Mouse (Mus musculus): ENCODE data around the gene Fnbp1. TPM values are rescaled to one million over a fixed set of nuclear protein-coding genes. Genes with fewer than 3 reads are reported as not detected.

Fnbp1 gene
- total RNA-seq, 2 experiments from 2014 or later = 48.6 to 60.9 TPM

DNA sequence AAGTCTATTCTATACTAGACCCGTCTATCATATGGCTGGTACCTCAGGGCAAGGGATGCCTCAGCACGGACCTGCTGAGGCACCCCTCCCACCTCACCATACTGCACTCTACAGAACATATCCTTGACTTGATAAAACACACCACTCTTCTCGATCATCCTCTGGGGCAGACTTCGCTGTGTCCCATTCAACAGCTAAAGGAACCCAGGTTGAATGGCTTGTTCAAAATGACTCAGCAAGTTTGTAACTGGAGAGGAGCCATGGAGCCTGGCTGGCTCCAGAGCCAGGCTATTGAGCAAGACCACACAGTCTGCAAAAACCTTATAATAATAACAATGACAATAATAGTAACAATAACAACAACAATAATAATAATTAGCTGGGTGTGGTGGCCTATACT, 13.9 kb downstream of the Fnbp1 start:
- intact Hi-C loops (cut with DNase I) = no loop called here
- peak; percentile 58 to 64 for DNase-seq

DNA sequence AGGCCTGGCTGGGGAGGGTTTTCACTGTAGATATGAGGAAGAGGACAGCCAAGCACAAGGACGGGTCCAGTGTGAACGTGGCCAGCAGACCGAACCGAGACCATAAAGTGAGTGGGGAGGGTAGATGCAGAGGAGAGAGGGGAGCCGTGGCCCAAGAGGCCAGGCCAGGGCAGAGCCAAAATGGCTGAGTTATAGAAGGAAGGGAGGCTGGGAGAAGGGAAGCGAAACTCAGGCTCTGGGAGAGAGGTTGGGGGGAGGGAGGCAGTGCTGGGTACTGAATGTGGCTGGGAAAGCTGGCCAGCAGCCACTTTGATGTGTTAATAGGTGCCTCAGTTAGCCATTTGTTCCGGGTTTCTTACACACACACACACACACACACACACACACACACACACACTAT, 14.6 kb downstream of the Fnbp1 start:
- intact Hi-C loops (cut with DNase I) = no loop called here
- DNase-seq = no peak

DNA sequence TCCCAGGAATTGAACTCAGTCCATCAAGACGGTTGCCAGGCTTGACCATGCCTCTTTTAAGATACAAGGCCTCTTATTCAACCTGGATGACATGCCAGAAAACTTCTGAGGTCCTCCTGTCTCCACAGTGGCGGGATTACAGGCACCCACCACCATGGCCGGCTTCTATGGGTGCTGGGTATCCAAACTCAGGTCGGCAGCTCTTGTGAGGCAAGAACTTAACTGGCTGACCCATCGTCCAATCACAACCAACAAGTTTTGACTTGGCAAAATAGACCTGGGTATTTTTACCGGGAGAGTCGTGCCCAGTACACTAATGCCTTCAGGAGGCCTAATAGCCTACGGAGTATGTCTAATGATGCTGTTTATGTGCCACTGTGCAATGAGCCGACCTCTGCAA, 15.8 kb downstream of the Fnbp1 start:
- no peak for DNase-seq
- intact Hi-C loops (cut with DNase I) = no loop called here

DNA sequence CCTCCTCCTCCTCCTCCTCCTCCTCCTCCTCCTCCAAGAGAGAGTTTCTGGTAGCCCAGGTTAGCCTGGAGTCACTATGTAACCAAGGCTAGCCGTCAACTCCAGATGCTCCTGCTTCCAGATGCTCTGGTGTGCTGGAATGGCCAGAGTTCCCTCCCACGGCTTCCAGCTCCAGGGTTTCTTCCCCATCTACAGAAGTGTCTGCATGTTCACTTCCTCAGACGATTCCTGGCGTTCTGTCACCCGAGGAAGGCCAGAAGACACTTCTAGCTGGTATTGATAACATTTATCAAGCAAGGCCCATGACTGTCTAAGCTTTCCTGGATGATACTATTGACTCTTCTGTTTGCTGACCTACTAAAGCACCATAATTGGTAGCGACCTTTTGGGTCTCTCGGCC, 16.7 kb downstream of the Fnbp1 start:
- intact Hi-C loops (cut with DNase I) = no loop called here

DNA sequence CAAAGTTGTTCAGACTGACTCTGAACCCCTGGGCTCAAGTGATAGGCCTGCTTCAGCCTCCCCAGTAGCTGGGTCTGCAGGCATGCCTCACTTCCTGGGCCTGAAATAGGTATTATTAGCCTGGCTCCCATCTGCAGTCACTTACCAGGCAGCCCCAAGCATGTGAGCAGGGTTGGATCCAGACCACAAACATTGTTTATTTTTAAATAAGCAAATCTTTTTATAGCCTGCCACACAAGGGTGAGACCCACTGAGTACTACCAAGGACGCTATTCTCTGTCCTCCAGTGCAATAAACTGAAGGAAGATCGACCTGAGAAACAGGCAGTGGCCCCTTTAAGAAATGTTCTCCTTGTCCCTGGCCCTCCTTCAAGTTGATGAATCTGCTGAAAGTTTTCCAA, 17.1 kb downstream of the Fnbp1 start:
- intact Hi-C loops (cut with DNase I) = no loop called here

More for the DNA sequence above, 16.7 kb downstream of the Fnbp1 start:
- no peak for DNase-seq

DNA sequence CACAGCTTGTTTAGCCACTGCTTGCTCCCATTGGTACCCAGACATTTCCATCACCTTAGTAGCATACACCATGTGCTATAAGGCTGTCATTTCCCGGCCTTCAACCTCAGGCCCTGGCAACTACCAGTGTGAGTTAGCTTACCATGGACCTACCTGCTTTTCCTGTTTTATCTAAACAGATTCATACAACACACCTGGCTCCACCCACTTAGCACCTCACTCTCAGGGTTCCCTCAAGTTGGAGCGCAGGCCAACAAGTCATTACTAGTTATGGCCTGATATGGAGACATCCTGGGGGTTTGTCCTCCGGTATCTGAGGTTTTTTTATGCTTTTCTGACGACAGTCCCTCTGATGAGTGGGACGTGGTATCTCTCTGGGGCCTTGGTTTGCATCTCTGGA, 18.3 kb downstream of the Fnbp1 start:
- no peak for DNase-seq
- intact Hi-C loops (cut with DNase I) = no loop called here

More for the DNA sequence above, 17.1 kb downstream of the Fnbp1 start:
- peak in 1 of 2 experiments; percentile 53 for DNase-seq

DNA sequence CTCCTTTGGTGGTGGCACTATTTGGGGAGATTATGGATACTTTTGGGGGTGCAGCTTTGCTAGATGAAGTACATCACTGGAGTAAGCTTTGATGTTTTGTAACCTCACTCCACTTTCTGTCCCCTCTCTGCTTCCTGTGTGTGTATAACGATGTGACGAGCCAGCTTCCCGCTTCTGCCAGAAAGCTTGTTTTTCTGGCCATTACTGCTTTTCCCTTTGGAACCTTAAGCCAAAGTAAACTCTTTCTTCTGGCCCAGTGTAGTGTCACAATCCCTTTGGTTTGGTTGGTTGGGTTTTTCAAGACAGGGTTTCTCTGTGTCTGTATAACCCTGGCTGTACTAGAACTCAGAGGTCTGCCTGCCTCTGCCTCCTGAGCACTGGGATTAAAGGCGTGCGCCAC, 19.0 kb downstream of the Fnbp1 start:
- no peak for DNase-seq
- intact Hi-C loops (cut with DNase I) = no loop called here

DNA sequence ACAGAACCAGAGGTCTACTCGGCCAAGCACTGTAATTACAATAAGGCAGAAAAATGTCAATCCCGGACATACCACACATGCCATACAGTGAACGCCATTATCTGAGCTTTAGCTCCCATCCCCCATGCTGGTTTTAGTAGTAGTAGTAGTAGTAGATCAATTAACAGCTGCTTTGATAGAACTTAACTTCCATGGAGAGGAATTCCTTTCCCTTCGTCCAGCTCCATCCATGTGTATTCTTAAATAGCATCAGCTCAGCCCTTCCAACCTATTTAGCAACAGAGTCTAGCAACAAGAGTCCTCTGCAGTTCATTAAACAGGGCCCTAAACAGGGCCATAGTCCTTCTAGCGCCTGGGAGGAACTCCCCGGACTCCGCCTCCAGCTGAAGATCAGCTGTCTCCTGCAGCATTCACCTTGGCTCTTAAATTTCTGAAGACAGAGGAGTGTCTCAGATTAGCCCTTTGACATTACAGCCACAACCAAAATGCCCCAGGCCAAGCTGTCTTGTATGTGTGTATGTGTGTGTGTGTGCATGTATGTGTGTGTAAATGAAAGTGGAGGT, 20.6 kb downstream of the Fnbp1 start:
- intact Hi-C loops (cut with DNase I) = no loop called here
- DNase-seq = no peak

DNA sequence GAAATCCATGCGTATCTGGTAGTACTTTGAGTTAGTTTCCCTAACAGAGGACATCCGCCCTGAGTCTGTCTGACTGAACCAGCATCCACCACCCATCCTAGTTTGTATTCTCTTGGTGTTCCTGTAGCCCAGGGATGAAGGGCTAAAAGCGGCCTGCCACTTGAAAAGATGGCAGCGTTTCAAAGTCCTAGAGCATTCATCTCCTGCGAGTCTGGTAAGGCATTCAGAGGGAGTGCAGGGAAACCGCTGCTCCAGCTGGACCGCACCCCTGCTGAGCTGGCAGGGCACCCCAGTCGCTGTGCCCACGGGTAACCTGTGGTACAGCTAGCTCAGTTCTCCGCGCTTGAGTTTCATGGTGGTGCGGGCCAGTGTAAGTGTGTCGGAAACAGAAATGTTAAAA, 22.0 kb downstream of the Fnbp1 start:
- intact Hi-C loops (cut with DNase I) = no loop called here
- peak; percentile 82 to 89 for DNase-seq

DNA sequence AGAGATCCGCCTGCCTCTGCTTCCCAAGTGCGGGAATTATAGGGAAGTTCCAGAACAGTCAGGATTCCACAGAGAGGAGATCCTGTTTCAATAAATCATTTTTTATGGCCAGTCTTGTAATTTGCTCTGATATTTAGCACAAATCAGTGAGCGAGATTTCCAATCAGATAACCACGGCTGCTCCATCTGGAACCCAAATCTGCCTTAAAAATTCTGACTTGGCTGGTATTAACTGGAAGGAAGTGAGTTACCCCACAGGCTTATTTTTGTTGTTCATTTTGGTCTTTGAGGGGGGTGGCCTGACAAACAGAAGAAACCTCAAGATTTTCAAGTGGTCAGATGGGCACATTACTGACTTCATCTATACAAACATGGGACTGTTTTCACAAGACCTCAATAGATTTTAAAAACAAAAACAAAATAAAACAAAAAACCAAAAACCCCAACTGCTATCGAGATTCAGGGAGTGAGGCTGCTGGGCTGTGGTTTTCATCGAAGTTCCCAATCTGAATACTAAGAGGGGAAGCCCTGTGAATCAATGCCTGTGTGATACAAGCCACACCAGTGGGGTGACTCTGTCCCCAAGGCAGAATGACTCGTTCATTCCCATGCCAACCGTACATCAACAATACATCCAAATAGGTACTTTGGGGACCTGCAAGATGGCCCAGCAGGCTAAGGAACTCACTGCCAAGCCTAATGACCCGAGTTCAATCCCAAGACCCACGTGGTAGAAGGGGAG, 23.0 kb downstream of the Fnbp1 start:
- intact Hi-C loops (cut with DNase I) = no loop called here
- DNase-seq = no peak

DNA sequence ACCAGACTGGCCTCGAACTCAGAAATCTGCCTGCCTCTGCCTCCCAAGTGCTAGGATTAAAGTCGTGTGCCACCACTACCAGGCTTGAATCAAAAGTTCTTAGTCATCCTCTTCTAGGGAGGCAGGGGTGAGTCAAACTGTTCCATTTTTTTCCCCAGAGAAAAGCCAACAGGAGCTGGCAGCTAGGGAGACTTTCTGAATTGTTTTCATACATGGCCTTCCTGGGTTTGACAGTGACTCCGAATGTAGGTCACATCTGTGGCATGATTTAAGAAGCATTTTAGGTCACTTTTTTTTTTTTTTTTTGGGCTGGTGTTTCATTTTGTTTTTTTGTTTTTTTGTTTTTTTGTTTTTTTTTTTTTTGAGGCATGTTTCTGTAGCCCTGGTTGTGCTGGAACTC, 23.6 kb downstream of the Fnbp1 start:
- intact Hi-C loops (cut with DNase I) = no loop called here
- no peak for DNase-seq

DNA sequence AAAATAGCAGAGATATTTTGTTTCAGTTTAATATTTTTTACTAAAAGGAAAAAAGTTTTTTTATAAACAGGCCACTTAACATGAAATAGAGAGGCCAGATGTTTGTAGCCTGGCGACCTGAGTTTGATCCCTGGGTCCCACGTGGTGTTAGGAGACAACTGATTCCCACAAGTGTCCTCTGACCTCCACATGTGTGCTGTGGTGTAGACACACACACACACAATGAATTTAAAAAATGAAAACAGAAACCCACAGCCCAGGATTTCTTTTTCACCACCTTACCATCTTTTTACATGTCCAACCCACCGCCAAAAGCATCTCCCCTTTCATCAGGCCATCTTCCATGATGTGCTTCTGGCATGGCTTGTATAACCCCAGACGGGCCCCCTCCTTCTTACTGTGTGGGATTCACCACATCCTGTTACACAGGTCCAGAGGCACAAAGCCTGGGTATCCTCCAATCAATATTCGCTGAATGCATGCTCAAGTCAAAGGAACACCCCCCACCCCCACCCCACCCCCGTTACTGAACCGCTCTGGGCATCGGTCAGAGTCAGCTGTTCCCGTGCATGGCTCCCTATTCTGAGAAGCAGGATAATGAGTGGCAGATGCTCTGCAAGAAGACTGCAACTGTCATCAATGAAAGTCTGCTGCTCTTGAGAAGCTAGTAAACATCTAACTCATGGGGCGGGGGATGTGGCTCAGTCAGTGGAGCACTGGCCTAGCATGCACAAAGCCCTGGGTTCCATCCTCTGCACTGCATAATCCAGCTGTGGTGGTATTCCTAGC, 25.7 kb downstream of the Fnbp1 start:
- no peak for DNase-seq
- intact Hi-C loops (cut with DNase I) = no loop called here

DNA sequence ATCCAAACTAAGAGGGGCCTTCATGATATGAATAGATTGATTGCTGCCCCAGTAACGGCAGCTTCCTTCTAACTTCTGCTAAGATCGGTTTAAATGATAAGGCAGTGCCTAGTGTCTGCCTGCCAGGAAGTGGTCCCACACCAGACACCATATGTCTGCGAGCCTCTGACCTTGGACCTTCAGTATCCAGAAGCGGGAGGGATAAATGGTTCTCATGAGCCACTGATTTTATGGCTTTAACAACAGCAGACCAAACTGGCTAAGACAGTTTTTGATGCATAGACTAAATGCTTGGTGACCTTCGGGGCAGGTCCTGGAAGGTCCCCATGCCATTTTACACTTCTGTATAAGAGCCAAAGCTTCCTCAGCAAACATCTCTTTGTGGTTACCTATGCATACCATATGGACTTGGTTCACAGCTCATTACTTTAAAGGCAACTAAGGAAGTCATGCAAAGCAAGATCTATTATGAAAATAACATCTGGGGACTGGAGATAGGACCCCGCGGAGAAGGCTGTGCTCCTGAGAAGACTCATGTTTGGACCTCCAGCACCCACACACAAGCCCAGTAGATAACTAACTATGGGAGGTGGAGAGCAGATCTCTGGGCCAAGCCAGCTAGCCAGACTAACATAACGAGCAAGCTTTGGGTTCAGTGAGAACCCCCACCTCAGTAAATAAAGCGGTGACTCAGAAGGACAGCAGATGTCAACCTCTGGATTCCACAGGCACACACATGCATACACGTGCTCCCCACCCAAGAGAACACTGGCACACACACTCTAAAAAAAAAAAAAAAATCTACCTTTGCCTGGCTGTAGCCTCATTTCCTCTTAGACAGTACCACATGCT, 26.5 kb downstream of the Fnbp1 start:
- no peak for DNase-seq
- intact Hi-C loops (cut with DNase I) = no loop called here

DNA sequence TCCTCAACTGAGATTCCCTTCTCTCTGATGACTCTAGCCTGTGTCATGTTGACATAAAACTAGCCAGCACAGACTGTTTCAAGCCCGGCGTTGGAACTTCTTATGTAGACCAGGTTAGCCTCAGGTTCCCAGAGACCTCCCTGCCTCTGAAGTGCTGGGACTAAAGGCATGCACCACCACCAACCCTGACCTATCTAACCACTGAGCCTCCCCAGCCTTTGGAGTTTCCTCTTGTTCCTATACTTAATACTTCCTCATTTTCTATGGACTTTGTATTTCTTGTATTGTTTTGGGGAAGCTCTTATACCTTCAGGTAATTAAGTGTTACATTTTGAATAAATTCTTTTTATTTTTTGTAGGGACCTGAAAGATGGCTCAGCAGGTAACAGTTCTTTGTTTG, 27.6 kb downstream of the Fnbp1 start:
- intact Hi-C loops (cut with DNase I) = no loop called here
- DNase-seq = no peak

DNA sequence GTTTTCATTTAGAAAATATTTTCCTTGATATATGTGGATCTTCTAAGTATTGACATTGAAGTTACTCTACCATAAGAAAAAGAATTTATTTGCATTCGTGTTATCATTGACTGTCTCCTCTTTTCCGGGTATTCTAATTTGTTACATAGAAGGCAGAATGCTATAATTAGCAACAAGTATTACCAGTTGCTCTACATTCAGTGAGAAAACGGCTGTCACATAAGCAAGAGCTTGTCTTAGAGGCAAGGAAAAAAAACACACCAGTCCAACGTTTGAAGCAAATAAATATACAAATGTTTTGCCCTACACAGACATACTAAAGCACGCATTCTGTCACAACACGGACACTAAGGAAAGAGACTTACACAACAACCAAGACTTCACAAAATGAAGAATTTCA, 30.1 kb downstream of the Fnbp1 start:
- no peak for DNase-seq
- intact Hi-C loops (cut with DNase I) = no loop called here

DNA sequence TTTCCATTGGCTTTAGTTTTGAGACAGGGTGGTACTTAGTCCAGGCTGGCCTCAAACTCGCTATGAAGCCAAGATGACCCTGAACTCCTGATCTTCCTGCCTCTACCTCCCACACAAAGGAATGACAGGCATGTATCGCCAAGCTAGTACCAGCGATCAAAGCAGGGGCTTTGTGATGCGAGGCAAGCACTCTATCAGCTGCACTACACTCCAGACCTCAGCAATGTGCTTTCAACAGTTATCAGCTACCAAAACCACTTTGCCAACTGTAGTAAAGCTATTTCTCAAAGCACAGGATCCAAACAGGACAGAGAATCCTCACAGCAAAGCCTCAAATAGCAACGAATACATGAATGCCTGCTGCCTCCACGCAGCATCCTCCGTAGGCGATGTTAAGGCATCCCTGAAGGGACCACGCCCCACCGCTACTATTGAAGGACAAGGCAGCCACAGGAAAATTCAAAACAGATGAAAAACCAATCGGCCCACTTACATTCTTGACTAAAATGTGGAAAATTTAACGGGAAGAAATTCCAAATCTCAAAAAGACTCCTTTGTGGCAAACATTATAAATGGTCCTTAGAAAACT, 31.8 kb downstream of the Fnbp1 start:
- no peak for DNase-seq
- intact Hi-C loops (cut with DNase I) = no loop called here

DNA sequence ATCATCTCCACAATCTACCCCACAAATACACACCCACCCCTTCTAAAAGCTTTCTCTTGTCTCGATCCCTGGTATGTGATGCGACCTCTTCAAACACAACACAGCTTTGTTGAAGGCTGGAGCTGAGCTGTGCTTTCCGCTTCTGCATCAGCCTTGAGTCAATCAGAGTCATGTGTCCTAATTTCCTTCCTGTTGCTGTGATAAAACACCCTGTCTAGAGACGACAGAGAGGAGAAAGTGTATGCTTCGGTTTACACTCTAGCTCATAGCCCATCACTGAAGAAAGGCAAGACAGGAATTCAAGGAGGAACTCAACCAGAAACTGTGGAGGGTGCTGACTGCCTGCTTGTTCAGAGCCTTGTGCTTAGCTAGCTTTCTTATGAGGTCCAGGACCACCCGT, 33.6 kb downstream of the Fnbp1 start:
- DNase-seq = no peak
- intact Hi-C loops (cut with DNase I) = no loop called here

DNA sequence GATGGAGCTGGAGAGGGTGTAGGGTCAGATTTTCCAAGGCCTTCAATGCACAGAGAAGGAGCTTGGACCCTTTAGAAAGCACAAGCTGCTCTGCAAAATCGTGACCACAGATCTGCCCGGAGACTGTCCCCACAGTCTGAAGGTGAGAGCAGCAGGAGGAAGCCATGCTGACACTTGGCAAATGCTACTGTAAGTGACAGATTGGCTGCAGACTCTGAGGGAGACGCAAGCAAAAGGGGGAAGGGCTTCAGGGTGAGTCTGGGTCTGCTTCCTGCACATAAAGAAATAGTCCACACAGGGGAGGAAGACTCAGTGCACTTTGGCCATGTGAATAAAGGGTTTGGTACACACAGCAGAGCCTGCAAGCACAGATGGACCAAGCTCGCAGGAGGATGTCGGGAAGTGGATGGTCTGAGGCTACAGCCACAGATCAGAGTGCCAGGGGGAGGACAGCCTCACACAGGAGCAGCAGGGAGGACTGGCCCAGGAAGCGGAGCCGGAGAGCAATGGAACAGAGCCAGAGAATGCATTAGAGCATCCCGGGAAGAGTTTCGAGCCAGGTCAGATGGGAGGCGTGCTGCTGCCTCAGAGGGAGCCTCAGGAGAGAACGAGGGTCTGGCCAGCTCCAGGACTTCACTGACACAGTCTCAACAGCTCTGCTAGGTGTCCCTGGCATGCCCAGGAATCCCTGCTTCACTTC, 35.0 kb downstream of the Fnbp1 start:
- intact Hi-C loops (cut with DNase I) = no loop called here

DNA sequence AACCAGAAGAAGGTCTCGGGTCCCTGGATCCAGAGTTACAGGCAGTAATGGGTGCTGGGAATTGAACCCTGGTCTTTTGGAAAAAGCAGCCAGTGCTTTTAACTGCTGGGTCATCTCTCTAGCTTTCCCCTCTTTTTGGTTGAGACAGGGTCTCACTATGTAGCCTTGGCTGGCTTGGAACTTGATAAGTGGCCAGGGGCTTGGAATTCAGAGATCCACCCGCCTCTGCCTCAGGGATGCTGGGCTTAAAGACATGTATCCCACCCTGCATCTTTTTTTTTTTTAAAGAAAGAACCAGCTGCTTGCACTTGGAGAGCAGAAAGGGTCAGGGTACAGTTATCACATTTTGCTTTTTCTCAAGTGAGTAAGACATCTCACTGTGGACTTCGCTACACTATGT, 35.8 kb downstream of the Fnbp1 start:
- no peak for DNase-seq
- intact Hi-C loops (cut with DNase I) = no loop called here

More for the DNA sequence above, 35.0 kb downstream of the Fnbp1 start:
- peak; percentile 76 for DNase-seq

DNA sequence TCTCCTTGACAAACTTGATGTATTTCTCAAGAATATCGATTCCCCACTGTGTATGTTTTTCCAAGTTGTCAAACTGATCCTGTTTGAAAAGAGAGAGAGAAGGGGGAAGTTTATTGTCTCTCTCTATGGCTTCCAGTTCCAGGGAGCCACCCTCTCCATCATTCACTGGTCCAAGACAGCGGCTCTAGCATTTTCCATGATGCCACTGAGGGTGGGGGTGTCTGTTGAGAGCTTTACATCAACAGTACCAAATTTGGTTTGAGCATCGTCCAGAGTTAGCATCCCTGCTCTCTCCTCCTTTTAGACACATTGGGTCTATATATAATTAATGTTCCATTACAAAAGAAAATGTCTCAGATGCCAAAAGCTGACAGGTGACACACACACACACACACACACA, 36.5 kb downstream of the Fnbp1 start:
- no peak for DNase-seq
- intact Hi-C loops (cut with DNase I) = no loop called here

All from heart, postnatal 10 days (tissue).